Mouse (Mus musculus): Measurements from ENCODE around the gene Ttf2.

Ttf2 gene

GRCm38 (mm10) chr3:100969176-100969917, at the start of gene Ttf2:
Gene Ttf2, minus strand, starts transcription at chr3:100969663.
- peak; percentile 86 for DNase-seq

GRCm38 (mm10) chr3:101018494-101018893, 49.0 kb upstream of the Ttf2 start:
- no peak for DNase-seq

- DNase-seq: no peak
These were observed 46.6 kb upstream of the Ttf2 start for GRCm38 (mm10) chr3:101016050-101016449.

- no peak for DNase-seq
These were observed 45.8 kb upstream of the Ttf2 start for GRCm38 (mm10) chr3:101015254-101015653.

- no peak for DNase-seq
These were observed 44.1 kb upstream of the Ttf2 start for GRCm38 (mm10) chr3:101013536-101013935.

GRCm38 (mm10) chr3:101013005-101013404, 43.5 kb upstream of the Ttf2 start:
- DNase-seq: no peak

GRCm38 (mm10) chr3:101012597-101012996, 43.1 kb upstream of the Ttf2 start:
- DNase-seq: no peak

- peak; percentile 18 for DNase-seq
These were observed 42.7 kb upstream of the Ttf2 start for GRCm38 (mm10) chr3:101012131-101012571.

- DNase-seq: no peak
These were observed 41.7 kb upstream of the Ttf2 start for GRCm38 (mm10) chr3:101011203-101011600.

- DNase-seq: no peak
These were observed 41.2 kb upstream of the Ttf2 start for GRCm38 (mm10) chr3:101010589-101011202.

GRCm38 (mm10) chr3:101007112-101007782, 37.8 kb upstream of the Ttf2 start:
- DNase-seq: no peak

GRCm38 (mm10) chr3:101005392-101005791, 35.9 kb upstream of the Ttf2 start:
- no peak for DNase-seq

- no peak for DNase-seq
These were observed 34.3 kb upstream of the Ttf2 start for GRCm38 (mm10) chr3:101003575-101004356.

- no peak for DNase-seq
These were observed 30.3 kb upstream of the Ttf2 start for GRCm38 (mm10) chr3:100999732-101000131.

GRCm38 (mm10) chr3:100998904-100999340, 29.5 kb upstream of the Ttf2 start:
- peak; percentile 15 for DNase-seq

- DNase-seq: no peak
These were observed 28.5 kb upstream of the Ttf2 start for GRCm38 (mm10) chr3:100997785-100998570.

- DNase-seq: no peak
These were observed 24.8 kb upstream of the Ttf2 start for GRCm38 (mm10) chr3:100994252-100994651.

GRCm38 (mm10) chr3:100993718-100994117, 24.3 kb upstream of the Ttf2 start:
- no peak for DNase-seq

GRCm38 (mm10) chr3:100993158-100993557, 23.7 kb upstream of the Ttf2 start:
- DNase-seq: no peak

GRCm38 (mm10) chr3:100990231-100990630, 20.8 kb upstream of the Ttf2 start:
- no peak for DNase-seq

- no peak for DNase-seq
These were observed 20.0 kb upstream of the Ttf2 start for GRCm38 (mm10) chr3:100989417-100989816.

- DNase-seq: no peak
These were observed 9.8 kb upstream of the Ttf2 start for GRCm38 (mm10) chr3:100979290-100979689.
